Mouse (Mus musculus): Measurements from ENCODE around the gene Kdm5c.
A peak's percentile ranks its signal among the peaks of the same experiment; 100 is the strongest.

Gene Kdm5c

DNA sequence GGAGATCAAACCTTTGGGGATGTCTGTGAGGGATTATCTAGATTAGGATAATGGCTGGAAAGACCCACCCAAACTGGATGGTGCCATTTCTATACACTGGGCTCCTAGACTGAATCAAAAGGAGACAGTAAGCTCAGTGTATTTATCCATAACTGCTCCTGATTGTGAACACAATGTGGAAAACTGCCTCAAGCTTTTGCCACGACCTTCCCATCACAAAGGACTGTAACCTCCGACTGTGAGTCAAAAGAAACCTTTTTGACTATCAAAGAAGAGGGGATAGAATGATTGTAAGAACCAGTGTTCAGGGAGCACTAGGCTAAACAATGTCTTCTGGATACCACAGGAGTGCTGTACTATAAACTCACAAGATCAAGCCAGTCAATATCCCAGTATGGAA lies 73.4 kb downstream of the Kdm5c start:
- DNase-seq = no peak

DNA sequence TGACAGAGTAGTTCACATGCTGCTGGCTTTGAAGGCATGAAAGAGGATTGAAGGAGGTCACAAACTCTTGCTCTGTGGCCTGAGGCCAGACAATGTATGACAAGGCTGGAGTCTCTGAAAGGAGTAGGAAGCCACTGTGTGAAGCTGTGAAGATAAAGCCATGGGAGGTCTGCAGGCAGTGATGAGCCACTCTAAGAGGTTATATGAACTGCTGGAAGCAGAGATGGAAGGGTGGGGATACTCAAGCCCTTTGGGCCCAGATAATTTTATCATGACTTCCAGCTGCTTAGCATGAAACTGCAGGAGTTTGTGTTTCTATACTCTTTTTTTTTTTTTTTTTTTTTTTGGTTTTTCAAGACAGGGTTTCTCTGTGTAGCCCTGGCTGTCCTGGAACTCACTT lies 74.6 kb downstream of the Kdm5c start:
- DNase-seq = no peak

DNA sequence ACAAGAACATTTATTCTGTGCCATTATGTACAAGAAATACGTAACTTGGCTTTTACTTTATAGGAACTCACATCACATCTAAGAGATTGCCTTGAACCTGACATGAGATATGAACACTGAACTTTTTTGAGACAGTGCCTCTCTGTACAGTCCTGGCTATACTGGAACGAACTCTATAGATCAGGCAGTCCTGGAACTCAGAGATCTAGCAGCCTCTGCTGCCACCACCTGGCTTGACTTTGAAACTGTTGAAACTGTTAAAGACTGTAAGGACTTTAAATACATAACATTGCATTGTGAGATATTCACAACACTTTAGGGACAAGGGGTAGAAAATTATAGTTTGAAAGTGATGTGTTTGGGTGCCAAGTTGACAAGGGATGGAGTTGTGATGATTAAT lies 75.1 kb downstream of the Kdm5c start:
- peak; percentile 17 for DNase-seq

DNA sequence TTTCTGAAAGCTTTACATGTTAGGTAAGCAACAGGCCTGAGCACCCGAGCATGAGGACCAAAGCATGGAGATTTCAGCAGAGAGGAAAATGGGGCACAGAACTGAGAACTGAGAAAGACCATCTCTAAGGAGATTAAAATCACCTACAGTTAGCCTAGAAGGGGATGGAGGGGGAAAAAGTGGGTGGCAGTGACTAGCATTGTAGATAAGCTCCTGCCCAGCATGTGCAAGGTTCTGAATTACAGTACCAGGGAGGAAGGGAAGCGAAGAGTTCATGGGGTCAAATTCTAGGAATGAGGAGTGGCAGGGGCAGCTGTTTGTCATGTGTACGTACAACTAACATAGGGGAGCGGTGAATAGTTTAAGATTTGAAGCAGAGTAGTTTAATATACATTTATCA lies 87.7 kb downstream of the Kdm5c start:
- no peak for DNase-seq

DNA sequence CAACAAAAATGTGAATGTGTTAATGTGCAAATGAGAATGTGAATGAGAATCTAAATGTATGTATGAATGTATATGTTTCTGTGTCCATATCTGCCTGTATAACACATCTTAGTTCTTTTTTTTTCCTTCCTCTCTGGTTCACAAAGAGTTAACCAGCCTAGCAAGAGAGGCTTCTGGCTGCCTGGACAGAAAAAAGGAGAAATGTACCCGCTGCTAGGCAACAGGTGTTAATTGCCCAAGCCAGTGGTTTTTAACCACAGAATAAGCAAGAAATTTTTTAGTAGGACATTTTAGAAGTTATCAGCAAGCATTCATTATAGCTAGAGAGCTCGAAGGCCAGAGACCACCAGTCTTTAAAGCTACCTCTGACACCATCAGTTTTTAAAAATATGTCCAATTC lies 90.0 kb downstream of the Kdm5c start:
- no peak for DNase-seq

DNA sequence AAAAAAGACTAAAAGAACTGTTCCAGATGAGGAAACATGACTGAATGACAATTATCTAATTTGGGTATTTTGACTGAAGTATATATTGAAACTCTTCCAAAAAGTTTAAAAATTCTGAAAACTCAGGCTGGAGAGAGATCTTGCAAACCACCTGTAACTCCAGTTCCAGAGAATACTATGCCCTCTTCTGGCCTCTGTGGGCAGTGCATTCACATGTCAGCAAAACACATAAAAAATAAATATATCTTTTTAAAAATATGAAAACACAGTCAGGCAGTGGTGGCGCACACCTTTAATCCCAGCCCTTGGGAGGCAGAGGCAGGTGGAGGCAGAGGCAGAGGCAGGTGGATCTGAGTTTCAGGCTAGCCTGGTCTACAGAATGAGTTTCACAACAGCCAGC lies 90.8 kb downstream of the Kdm5c start:
- DNase-seq = no peak

All from kidney, postnatal 14 days (tissue).